Mouse (Mus musculus) activated CD4-positive, CD25-positive, alpha-beta regulatory T cell, adult 4 months (primary cell): ENCODE results near the gene L3mbtl1. TPM values are rescaled to one million over a fixed set of nuclear protein-coding genes. Genes with fewer than 3 reads are reported as not detected.

ENCODE experiments used
- ATAC-seq: one replicate; pipeline ENCODE4 v1.8.0; 2017
- polyA plus RNA-seq, 2 experiments: library from polyadenylated mRNA; unstranded; fragments of 100-300 nt; shearing (Covaris generic); gene quantifications; one replicate each; pipeline ENCODE4 v1.2.1; 2017

The L3mbtl1 gene
- polyA plus RNA-seq, 2 experiments from 2014 or later: 0.12 to 0.64 TPM

DNA sequence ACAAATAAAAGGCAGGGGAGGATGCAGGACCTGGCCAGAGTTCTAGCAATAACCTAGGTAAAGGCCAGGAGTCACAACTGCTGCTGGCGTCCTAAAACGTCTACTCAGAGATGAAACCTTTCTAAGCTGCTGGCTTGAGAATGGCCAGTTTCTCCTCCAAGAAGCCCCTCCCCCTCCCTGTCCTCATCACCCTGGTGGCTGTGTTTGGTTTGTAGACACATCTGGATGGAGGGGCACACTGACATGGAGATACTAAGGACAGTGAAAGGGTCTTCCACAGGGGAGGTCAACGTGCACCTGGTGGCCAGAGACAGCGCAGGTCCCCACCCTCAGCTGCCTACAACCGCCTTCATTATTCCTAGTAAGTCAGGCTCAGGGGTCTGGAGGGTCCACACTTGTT is 3.7 kb downstream of the L3mbtl1 start:
- no peak for ATAC-seq

GRCm38 (mm10) chr2:162947736-162948135 is 4.5 kb downstream of the L3mbtl1 start:
- no peak for ATAC-seq

DNA sequence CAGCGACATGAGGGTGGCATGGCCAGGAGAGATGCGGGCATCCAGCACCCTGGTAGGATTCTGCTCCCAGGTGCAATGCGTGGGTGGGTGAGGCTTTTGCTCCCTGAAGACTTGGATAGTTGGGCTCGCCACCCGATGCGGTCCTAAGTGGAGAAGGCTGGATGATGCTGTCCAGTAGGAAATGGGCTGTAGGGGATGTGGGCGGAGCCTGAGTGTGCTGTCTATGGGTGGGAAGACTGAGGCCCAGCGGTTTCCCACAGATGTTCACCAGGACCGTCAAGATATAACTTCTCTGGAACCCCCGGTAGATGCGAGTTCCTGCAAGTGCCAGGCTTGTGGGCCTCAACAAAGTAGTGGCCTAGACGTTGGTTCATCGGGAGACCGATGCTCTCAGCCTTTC is 4.9 kb downstream of the L3mbtl1 start:
- ATAC-seq: no peak

- ATAC-seq: no peak
Measured at GRCm38 (mm10) chr2:162950776-162951175, 7.5 kb downstream of the L3mbtl1 start.

DNA sequence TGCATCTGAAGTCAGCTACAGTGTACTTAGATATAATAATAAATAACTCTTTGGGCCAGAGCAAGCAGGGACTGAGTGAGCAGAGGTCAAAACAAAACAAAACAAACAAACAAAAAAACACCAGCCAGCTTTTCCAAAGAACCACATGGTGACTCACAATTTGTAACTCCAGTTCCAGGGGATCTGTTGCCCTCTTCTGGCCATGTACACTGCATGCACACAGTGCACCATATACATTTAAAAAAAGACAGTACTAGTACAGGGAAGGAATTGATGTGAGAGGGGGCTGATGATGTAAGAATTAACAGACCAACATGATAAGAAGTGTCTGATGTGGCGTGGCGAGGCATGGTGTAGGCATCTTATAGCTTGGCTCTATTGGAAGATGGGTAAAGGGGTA is 13.6 kb downstream of the L3mbtl1 start:
- ATAC-seq: no peak

DNA sequence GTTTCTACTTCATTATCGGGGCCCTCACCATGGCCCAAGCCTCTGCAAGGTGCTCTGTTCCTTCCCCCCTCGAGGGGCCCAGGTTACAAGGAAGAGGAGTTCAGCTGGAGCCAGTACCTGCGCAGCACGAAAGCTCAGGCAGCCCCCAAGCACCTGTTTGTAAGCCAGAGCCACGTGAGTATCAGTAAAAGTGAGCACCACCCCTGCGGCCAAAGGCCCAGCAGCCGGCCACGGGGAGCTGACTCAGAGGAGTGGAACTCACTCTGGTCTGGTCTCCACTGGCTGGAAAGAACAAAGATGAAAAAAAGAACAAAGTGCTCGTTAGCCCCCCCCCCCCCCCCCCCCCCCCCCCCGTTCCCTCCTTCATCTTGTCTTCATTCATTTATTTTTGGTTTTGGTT is 18.0 kb downstream of the L3mbtl1 start:
- ATAC-seq: no peak

DNA sequence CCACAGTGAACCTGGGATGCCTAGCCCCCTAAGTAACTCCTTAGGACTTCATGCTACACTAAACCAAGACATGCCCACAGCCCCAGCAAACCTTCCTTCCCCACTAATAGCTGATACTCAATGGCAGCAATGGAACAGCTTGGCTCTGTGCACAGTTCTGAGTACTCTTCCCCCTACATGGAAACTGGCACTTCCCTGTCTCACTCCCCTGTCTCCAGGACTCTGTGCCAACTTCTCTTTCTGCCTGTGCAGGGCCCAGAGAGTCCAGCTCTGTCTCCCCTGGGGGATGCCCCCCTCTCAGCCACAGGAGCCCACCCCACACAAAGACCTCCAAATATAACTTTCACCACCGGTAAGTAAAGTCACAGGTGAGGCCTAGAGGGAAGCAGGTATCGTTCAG is 23.5 kb downstream of the L3mbtl1 start:
- no peak for ATAC-seq

GRCm38 (mm10) chr2:162968357-162968756 is 25.1 kb downstream of the L3mbtl1 start:
- ATAC-seq: peak; percentile 28

GRCm38 (mm10) chr2:162969101-162969500 is 25.8 kb downstream of the L3mbtl1 start:
- no peak for ATAC-seq

DNA sequence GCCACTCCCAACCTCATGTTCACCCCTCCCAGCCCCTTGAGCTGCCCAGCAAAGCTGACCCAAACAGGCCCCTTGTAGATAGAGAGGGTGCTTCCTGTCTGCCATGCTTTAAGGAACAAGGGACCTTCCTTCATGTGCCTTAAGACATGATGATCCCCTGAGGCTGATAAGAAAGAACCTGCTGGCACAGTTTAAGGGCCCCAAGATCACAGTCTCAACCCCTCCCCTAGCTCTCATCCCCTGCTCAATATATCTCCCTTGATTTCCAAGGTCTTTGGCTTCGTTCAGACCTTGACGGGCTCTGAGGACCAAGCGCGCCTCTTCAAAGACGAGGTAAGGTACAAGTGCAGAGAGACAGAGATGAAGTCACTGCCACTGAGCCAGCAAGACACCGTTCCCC is 27.6 kb downstream of the L3mbtl1 start:
- no peak for ATAC-seq

DNA sequence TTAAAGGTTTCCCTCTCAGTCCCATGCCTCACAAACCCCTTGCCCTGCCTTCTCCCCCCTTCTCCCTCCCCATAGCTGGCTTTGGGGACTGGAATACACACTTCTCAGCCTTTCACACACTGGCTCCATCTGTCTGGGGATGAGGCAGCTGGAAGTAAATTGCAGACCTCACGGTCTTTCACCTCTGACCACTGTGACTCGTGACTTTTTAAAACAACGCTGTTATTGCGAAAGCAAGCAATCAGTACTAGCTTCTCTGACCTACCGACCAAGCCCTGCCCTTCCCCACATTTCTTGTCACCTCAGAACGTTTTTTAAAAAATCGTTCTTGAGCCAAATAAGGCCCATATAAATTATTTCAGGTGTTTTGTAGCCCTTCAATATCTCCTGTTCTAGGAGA is 29.5 kb downstream of the L3mbtl1 start:
- no peak for ATAC-seq

GRCm38 (mm10) chr2:162973206-162973605 is 29.9 kb downstream of the L3mbtl1 start:
- ATAC-seq: no peak

- no peak for ATAC-seq
Measured at GRCm38 (mm10) chr2:162973637-162974036, 30.4 kb downstream of the L3mbtl1 start.

GRCm38 (mm10) chr2:162975157-162975775 is 32.0 kb downstream of the L3mbtl1 start:
- ATAC-seq: no peak

DNA sequence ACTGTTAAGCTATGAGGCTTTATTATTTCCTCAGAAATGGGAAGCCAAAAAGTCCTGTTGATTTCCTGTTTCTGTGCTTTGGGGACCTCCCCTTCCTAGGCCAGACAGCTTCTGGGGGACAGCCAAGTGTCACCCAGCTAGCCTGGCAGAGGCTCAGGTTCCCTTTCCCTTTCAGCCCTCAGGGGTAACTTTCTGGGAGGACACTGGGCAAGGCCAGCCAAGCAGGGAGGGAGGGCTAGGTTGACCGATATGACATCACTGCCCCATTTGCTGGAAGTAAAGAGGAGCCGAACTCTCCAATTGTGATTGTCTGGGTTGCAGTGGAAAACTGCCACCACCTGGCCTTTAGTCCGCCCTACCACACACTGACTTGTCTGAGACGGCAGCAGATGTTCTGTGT is 32.7 kb downstream of the L3mbtl1 start:
- ATAC-seq: no peak

GRCm38 (mm10) chr2:162984381-162984780 is 41.1 kb downstream of the L3mbtl1 start:
- ATAC-seq: no peak

DNA sequence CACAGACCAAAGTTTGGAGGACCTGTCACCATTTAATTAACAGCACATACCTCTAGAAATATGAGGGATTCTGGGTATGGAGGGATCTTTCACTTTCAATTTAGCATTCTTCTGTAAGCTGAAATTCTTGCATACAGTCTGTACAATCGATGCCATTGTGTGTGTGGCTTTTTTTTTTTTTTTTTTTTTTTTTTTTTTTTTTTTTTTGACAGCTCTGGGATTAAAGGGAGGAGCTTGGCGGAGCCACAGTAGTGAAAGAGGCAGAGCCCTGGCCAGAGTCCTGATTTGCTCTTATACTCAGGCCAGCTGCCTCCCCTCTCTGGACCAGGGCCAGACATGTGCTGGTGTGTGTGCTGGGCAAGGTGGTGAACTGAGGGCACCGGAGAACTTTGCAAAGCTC is 42.7 kb downstream of the L3mbtl1 start:
- ATAC-seq: no peak

GRCm38 (mm10) chr2:162986764-162987163 is 43.5 kb downstream of the L3mbtl1 start:
- ATAC-seq: no peak

GRCm38 (mm10) chr2:162987218-162987617 is 43.9 kb downstream of the L3mbtl1 start, which contains the start of gene Sgk2:
Gene Sgk2 (plus strand): TSS chr2:162987330.
- no peak for ATAC-seq

GRCm38 (mm10) chr2:162988235-162988634 is 45.0 kb downstream of the L3mbtl1 start:
- ATAC-seq: no peak

DNA sequence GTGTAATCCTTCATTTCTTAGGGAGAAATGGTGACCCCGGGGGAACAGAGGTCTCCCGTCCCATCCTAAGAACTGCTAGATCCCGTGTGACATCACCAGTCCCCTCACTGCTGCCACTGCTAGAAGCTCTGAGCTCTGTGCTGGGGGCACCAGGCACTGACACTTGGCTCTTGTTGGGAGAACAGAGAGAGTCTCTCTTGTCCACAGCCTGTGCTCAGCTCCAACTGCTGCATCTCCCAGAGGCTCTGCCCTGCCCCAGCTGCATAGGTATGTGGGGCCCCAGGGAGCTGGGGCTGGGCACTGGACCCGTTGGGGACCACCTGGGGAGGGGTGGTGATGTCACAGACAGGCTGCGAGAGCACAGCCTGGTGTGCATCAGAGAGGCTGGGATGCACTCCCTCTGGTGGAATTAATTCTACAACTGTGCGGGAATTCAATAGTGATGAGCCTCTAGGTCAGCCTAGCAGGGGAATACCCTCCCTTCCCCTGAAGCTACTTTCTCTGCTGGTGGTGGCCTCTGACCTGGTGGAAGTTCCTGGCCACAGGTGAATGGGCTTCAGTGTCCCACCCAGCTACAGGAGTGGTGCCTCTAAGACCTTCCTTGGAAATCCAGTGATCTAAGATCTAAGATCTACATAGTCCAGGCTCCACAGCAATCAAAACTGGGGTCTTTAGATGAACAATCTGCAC is 48.3 kb downstream of the L3mbtl1 start:
- no peak for ATAC-seq

- no peak for ATAC-seq
Measured at GRCm38 (mm10) chr2:162992084-162992437, 48.8 kb downstream of the L3mbtl1 start.

DNA sequence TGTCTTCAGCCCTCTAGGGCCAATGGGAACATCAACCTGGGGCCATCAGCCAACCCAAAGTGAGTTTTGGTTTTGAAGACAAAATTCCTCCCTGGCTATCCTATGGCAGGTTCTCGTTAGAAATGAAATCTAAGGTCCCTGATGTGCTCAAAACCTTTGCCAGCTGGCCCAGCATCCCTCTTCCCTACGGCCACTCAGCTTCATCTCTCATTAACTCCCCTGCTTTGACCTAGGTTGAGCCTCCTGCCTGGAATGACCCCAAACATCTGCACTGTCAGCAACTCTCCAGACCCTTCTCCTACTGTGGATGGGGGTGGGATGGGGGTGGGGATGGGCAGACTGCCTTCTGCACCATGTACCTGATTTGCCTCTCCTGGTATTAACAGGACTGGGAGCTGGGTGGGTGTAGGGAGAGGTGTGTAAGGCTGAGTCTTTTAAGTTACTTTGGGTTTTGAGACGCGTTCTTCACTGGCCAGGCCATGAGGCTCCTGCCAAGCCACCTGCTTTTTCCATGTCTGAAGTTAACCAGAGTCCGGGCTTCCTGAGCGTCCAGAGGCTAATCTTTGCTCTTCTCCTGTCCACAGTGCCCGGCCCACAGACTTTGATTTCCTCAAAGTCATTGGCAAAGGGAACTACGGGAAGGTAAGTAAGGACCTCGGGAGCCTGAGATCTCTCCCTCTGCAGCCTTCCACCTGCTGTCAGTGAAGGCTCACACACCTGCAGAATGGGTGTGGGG is 50.8 kb downstream of the L3mbtl1 start:
- ATAC-seq: no peak
